Comparison of ENCODE assay signal across 20 mouse cellular contexts in the genomic region with DNA sequence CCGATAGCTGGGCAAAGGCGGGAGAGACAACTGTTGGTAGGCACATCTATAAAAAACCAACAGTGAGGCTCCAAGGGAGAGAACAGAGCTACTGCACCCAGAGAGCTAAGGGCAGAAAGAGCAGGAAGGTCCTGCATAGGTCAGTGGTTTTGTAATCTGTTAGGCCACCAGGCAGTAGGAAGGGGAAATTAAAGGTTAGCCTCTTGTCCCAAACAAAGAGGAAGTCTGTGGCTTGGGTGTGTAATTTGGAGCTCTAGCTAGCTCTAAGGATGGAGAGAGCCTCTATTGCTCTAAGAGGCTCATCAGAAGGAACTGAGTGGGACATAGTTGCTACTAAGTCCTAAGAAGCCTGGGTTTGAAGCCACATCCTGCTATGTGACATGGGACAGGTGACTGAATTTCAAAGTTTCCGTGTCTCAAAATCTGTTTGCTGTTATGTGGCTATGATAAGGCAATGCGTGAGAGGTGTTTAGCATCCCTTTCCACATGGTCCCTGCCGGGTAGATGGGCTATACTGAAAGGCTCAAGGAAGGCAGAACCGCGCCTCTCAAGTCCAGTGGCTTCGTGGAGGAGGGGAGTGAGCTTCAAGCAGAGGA. TPM values are rescaled to one million over a fixed set of nuclear protein-coding genes. Genes with fewer than 3 reads are reported as not detected.
DNase-seq lines count a peak whose midpoint lies in the region; ATAC-seq lines count a peak whose summit lies in the region.
"Had no signal": no experiment of that assay in that cellular context is flagged by ENCODE, and none has a peak within 500 bp of the region (broad histone marks: within the 10 kb centered on the region; RNA-seq: fewer than 3 reads in every experiment).

No protein-coding gene starts in this region.

- no peaks in the 10 kb centered on the region for H3K9me3 ChIP-seq in megakaryocyte, embryonic 14.5 days
- H3K9me3 ChIP-seq: embryonic facial prominence, embryonic 15.5 days; forebrain, embryonic 12.5 days; heart, embryonic 15.5 days; hindbrain, embryonic 12.5 days; limb, embryonic 13.5 days; midbrain, embryonic 15.5 days; stomach, embryonic 15.5 days had no signal

- H3K4me1 ChIP-seq in megakaryocyte, embryonic 14.5 days, result peaks cover 77% of the 10 kb centered on the region
- H3K4me1 ChIP-seq: stomach, embryonic 15.5 days had no signal

- peak; percentile 77 for ATAC-seq in granulocyte monocyte progenitor cell, adult 5-6 weeks (replicated peaks; ENCODE audit: poor library complexity, severe bottlenecking)
- ATAC-seq: midbrain, embryonic 15.5 days had no signal

- peak overlapping the region; percentile 83 for H3K4me3 ChIP-seq in megakaryocyte, embryonic 14.5 days (replicated peaks)
- H3K4me3 ChIP-seq: embryonic facial prominence, embryonic 15.5 days; forebrain, embryonic 12.5 days; heart, embryonic 15.5 days; hindbrain, embryonic 12.5 days; limb, embryonic 13.5 days; midbrain, embryonic 15.5 days; stomach, embryonic 15.5 days had no signal

- DNase-seq in thymus, postnatal 0 days (ENCODE audit: low spot score), result peak; percentile 38
- DNase-seq in thymus, postnatal 10 days (ENCODE audit: low spot score in 2 of 2), result no peak
- DNase-seq in natural killer cell, adult 2 months (ENCODE audit: low spot score in 2 of 2), result no peak
- DNase-seq in testis, postnatal 10 days (ENCODE audit: low spot score), result no peak
- DNase-seq in urinary bladder, adult 18-20 months (ENCODE audit: low spot score in 2 of 2), result no peak
- DNase-seq: cerebellum, adult 2 months; kidney, adult 11 months; kidney, postnatal 14 days; lung, postnatal 14 days; retina, postnatal 1 day; thymus, postnatal 36 days had no signal

- H3K27me3 ChIP-seq in megakaryocyte, embryonic 14.5 days (replicated peaks), result no peaks in the 10 kb centered on the region
- H3K27me3 ChIP-seq: embryonic facial prominence, embryonic 15.5 days; heart, embryonic 15.5 days; hindbrain, embryonic 12.5 days; limb, embryonic 13.5 days; midbrain, embryonic 15.5 days; stomach, embryonic 15.5 days had no signal

- peaks cover 2% of the 10 kb centered on the region for H3K36me3 ChIP-seq in megakaryocyte, embryonic 14.5 days (replicated peaks; ENCODE audit: low read length)
- H3K36me3 ChIP-seq: embryonic facial prominence, embryonic 15.5 days; forebrain, embryonic 12.5 days; heart, embryonic 15.5 days; hindbrain, embryonic 12.5 days; limb, embryonic 13.5 days; midbrain, embryonic 15.5 days; stomach, embryonic 15.5 days had no signal

RNA-seq across cellular contexts. Expression of a gene that starts 4.6 kb away (rescaled TPM):
- polyA plus RNA-seq in thymus, postnatal 0 days (2015; fragmentation: Nextera tagmentation; extraction: Ambion mirVana), result 11.3 and 12.4 TPM in 2 replicates
- total RNA-seq in granulocyte monocyte progenitor cell, adult 5-6 weeks (2014; fragmentation: Nextera tagmentation), result 14.8 and 22.3 TPM in 2 replicates
- total RNA-seq in granulocyte monocyte progenitor cell, adult 5-6 weeks (2017), result 18.1 and 20.1 TPM in 2 replicates
- polyA plus RNA-seq in megakaryocyte, embryonic 14.5 days (2012; ENCODE audit: insufficient read depth, low replicate concordance), result 8.9 and 14.4 TPM in 2 replicates

RNA-seq across cellular contexts. Expression of a gene that starts 11.1 kb away (rescaled TPM):
- polyA plus RNA-seq in thymus, postnatal 0 days (2015; fragmentation: Nextera tagmentation; extraction: Ambion mirVana), result 251 and 275 TPM in 2 replicates
- total RNA-seq in granulocyte monocyte progenitor cell, adult 5-6 weeks (2014; fragmentation: Nextera tagmentation), result 865 and 869 TPM in 2 replicates
- total RNA-seq in granulocyte monocyte progenitor cell, adult 5-6 weeks (2017), result 502 and 504 TPM in 2 replicates
- polyA plus RNA-seq in megakaryocyte, embryonic 14.5 days (2012; ENCODE audit: insufficient read depth, low replicate concordance), result 654 and 1,266 TPM in 2 replicates

RNA-seq across cellular contexts. Expression of a gene that starts 32.6 kb away (rescaled TPM):
- polyA plus RNA-seq in thymus, postnatal 0 days (2015; fragmentation: Nextera tagmentation; extraction: Ambion mirVana), result 86.9 and 90.8 TPM in 2 replicates
- 62.5 and 87.5 TPM in 2 replicates for total RNA-seq in granulocyte monocyte progenitor cell, adult 5-6 weeks (2014; fragmentation: Nextera tagmentation)
- 69.5 and 82.4 TPM in 2 replicates for total RNA-seq in granulocyte monocyte progenitor cell, adult 5-6 weeks (2017)
- 5.4 and 13.5 TPM in 2 replicates for polyA plus RNA-seq in megakaryocyte, embryonic 14.5 days (2012; ENCODE audit: insufficient read depth, low replicate concordance)

RNA-seq across cellular contexts. Expression of a gene that starts 32.7 kb away (rescaled TPM):
- polyA plus RNA-seq in thymus, postnatal 0 days (2015; fragmentation: Nextera tagmentation; extraction: Ambion mirVana), result 67.3 and 67.8 TPM in 2 replicates
- 77.4 and 78.5 TPM in 2 replicates for total RNA-seq in granulocyte monocyte progenitor cell, adult 5-6 weeks (2014; fragmentation: Nextera tagmentation)
- total RNA-seq in granulocyte monocyte progenitor cell, adult 5-6 weeks (2017), result 42.4 and 47.2 TPM in 2 replicates
- 18.8 and 25.3 TPM in 2 replicates for polyA plus RNA-seq in megakaryocyte, embryonic 14.5 days (2012; ENCODE audit: insufficient read depth, low replicate concordance)

RNA-seq across cellular contexts. Expression of a gene that starts 52.7 kb away (rescaled TPM):
- 12.1 and 16.0 TPM in 2 replicates for polyA plus RNA-seq in thymus, postnatal 0 days (2015; fragmentation: Nextera tagmentation; extraction: Ambion mirVana)
- 18.9 and 20.6 TPM in 2 replicates for total RNA-seq in granulocyte monocyte progenitor cell, adult 5-6 weeks (2014; fragmentation: Nextera tagmentation)
- 25.7 and 33.4 TPM in 2 replicates for total RNA-seq in granulocyte monocyte progenitor cell, adult 5-6 weeks (2017)
- polyA plus RNA-seq in megakaryocyte, embryonic 14.5 days (2012; ENCODE audit: insufficient read depth, low replicate concordance), result 16.8 and 19.5 TPM in 2 replicates
